Mouse (Mus musculus) gastrocnemius, adult 18-20 months (tissue): ENCODE data around the gene Trim3. TPM values are rescaled to one million over a fixed set of nuclear protein-coding genes. Genes with fewer than 3 reads are reported as not detected.

Experiments
- DNase-seq: peaks from one replicate; pipeline ENCODE4 v3.0.0; 2021; ENCODE audit warnings: low spot score
- total RNA-seq, 2 experiments: library from RNA; stranded (reverse); gene quantifications; 2 replicates each; pipeline ENCODE4 v1.2.3; 2021

The Trim3 gene
- total RNA-seq, 2 experiments from 2014 or later: 12.6 to 13.8 TPM

DNA sequence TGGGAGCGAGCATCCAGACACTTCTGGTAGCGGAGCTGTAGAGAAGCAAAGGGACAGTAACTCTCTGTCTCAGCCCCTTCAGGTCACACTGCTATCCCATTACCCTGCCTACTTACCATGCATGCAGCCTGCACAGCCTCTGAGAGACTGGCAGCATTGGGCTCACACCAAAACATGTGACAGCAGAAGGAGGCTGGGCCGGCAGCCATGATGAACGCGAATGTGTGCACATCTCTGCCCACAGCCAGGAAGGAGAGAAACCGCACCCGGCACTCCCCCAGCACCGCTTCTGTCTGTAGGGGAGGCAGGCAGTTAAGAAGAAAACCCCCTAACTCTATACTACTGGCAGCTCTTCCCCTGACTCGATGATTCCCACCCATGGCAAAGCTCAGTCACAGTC is 74.4 kb downstream of the Trim3 start:
- no peak for DNase-seq

DNA sequence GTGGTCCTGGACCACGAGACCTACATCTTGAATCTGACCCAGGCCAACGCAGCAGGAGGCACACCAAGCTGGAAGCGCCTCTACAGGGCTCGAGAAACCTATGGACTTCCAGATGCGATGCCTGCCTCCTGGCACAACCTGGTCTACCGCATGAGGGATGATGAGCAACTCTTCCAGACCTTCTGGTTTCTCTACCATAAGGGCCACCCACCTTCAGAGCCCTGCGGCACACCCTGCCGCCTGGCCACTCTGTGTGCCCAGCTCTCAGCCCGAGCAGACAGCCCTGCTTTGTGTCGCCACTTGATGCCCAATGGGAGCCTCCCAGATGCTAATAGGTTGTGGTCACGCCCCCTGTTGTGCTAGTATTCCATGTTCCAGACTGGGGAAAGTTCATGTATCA is 75.7 kb downstream of the Trim3 start:
- no peak for DNase-seq

DNA sequence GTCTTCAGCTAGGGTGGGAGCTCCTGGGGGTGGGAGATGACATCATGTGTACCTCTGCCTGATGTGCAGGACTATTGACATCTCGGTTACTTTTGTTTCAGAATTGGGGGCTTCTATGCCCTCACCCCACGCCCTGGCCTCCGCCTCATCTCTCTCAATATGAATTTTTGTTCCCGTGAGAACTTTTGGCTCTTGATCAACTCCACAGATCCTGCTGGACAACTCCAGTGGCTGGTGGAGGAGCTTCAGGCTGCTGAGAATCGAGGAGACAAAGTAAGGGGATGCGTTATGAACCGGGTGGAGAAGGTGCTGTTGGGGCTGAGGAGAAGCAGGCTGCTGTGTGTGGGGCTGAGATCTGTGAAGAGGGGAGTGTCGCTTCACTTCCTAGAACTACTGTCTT is 77.0 kb downstream of the Trim3 start:
- no peak for DNase-seq

DNA sequence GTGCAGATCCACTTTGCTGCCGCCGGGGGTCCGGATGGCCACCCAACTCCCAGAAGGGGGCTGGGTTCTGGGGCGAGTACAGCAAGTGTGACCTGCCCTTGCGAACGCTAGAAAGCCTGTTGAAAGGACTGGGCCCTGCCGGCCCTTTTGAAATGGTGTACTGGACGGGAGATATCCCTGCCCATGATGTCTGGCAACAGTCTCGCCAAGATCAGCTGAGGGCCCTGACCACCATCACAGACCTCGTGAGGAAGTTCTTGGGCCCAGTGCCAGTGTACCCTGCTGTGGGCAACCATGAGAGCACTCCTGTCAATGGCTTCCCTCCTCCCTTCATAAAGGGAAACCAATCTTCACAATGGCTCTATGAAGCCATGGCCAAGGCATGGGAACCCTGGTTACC is 77.8 kb downstream of the Trim3 start:
- DNase-seq: no peak

Other genes with a start within 250 kb of the Trim3 start
- gene Fam160a2, start 233.5 kb downstream of the Trim3 start, total RNA-seq: 10 to 100 TPM; 11.0 to 12.2 TPM
- not detected for gene Cnga4, start 229.0 kb downstream of the Trim3 start, total RNA-seq
- gene Cckbr, start 207.8 kb downstream of the Trim3 start, total RNA-seq: not detected
- 10 to 100 TPM in 1 of 2 experiments, 1 to 10 TPM in 1; 9.1 to 13.0 TPM for gene Cavin3, start 151.3 kb downstream of the Trim3 start, total RNA-seq
- 10 to 100 TPM; 49.7 to 53.4 TPM for gene Smpd1, start 79.2 kb downstream of the Trim3 start, total RNA-seq
- gene Apbb1, start 51.9 kb downstream of the Trim3 start, total RNA-seq: 1 to 10 TPM; 7.4 to 7.5 TPM
- 1 to 10 TPM in 1 of 2 experiments, not detected in 1; 1.6 TPM for gene Hpx, start 33.4 kb downstream of the Trim3 start, total RNA-seq
- 10 to 100 TPM; 58.3 to 59.7 TPM for gene Timm10b, start 6.5 kb upstream of the Trim3 start, total RNA-seq
- 1 to 10 TPM; 5.3 to 7.4 TPM for gene Arfip2, start 6.8 kb upstream of the Trim3 start, total RNA-seq
- under 1 TPM; 0.57 to 0.98 TPM for gene Gm45799, start 7.0 kb upstream of the Trim3 start, total RNA-seq
- gene Dnhd1, start 17.3 kb upstream of the Trim3 start, total RNA-seq: under 1 TPM; 0.14 to 0.33 TPM
- 10 to 100 TPM; 38.4 to 44.4 TPM for gene Ilk, start 103.0 kb upstream of the Trim3 start, total RNA-seq
- 10 to 100 TPM in 1 of 2 experiments, 1 to 10 TPM in 1; 10.0 to 10.5 TPM for gene Rrp8, start 103.8 kb upstream of the Trim3 start, total RNA-seq
- gene Taf10, start 110.8 kb upstream of the Trim3 start, total RNA-seq: 10 to 100 TPM; 89.8 to 98.3 TPM
- gene Tpp1, start 118.7 kb upstream of the Trim3 start, total RNA-seq: 10 to 100 TPM; 41.7 to 52.2 TPM
- 1 to 10 TPM; 2.1 to 3.7 TPM for gene Dchs1, start 154.1 kb upstream of the Trim3 start, total RNA-seq
- gene Mrpl17, start 177.5 kb upstream of the Trim3 start, total RNA-seq: 100 to 1,000 TPM; 103 to 104 TPM